Mouse (Mus musculus) left cerebral cortex, adult 18-20 months (tissue): Measurements from ENCODE around the gene Ctsc. TPM values are rescaled to one million over a fixed set of nuclear protein-coding genes. Genes with fewer than 3 reads are reported as not detected.
A peak's percentile ranks its signal among the peaks of the same experiment; 100 is the strongest.

Experiments
- DNase-seq, 2 experiments: peaks; one replicate each; pipeline ENCODE4 v3.0.0; 2021 to 2022; ENCODE audit warnings: low spot score in 2 of 2, mixed read lengths in 1 of 2
- total RNA-seq, 2 experiments: library from RNA; stranded (reverse); gene quantifications; 2 replicates each; pipeline ENCODE4 v1.2.3; 2021

The Ctsc gene
- total RNA-seq, 2 experiments from 2014 or later: 8.5 to 11.1 TPM

GRCm38 (mm10) chr7:88293907-88294306 is 16.0 kb downstream of the Ctsc start:
- no peak for DNase-seq

DNA sequence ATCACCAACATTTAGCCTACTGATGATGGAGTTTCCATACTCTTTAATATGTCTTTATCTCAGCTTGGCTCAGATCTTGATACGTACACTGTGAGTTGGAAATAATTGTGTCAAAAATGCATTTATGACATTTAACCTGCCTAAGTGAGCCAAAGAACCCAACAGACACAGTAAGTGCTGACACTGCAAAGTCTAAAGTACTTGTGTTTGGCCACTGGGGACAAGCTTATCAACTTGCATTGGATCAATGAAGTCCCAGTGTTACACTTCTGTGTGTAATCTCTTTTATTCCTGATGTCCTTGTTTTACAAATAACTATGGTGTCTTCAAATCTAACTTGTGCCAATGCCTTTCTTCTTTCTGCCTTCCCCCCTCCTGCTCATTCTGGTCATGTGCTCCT is 18.1 kb downstream of the Ctsc start:
- no peak for DNase-seq

GRCm38 (mm10) chr7:88296932-88297331 is 19.0 kb downstream of the Ctsc start:
- no peak for DNase-seq

DNA sequence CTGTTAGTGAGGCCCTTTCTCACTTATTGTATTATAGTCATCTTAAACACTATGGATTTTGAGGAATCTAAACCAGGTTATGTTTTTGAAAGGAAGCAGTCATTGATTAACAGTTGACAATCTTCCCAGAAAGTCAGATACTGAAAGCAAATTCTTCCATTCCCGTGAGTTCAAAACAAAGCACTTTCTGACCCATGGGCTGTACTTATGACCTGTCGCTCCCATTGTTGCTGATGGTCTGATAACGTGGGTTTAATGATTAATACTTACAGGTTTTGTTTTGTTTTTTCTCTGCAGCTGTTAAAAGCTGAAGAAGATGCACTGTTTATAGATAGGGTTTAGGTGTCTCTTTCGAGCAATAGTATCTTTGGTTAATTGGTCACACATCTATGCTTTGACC is 27.9 kb downstream of the Ctsc start:
- no peak for DNase-seq

- DNase-seq: no peak
Observed at GRCm38 (mm10) chr7:88306725-88307124, 28.8 kb downstream of the Ctsc start.

- no peak for DNase-seq
Observed at GRCm38 (mm10) chr7:88310398-88311180, 32.7 kb downstream of the Ctsc start.

DNA sequence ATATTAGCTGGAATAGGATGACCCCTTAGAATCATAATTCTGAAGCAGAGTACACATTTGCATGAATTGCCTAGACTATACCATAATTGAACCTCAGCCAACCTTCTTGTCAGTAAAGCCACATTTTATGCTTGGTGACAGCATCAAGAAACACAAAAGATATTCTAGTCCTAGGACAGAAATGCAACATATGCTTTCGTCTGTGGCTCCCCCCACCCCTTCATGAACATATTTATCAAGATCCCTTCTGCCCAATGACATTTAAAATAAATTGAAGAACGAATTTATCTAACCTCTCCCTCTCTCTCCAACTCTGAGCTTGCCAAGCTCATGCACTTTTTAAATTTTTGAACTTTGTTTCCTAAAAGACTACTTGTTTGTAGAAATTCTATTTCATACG is 38.5 kb downstream of the Ctsc start:
- no peak for DNase-seq

DNA sequence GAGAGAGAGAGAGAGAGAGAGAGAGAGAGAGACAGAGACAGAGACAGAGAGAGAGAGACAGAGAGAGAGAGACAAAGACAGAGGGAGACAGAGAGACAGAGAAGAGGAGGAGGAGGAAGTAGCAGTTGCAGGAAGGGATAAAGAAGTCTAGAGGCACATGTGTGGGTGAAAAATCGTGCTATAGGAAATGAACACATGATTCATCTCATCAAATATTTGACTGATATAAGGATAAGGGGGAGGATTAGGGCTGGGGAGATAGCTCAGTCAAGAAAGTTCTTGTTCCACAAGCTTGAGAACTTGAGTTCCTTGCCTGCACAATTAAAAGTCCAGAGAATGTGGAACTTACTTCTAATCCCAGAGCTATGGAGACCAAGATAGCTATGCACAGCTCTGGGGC is 40.6 kb downstream of the Ctsc start:
- DNase-seq: no peak

GRCm38 (mm10) chr7:88318904-88319303 is 41.0 kb downstream of the Ctsc start:
- DNase-seq: no peak

DNA sequence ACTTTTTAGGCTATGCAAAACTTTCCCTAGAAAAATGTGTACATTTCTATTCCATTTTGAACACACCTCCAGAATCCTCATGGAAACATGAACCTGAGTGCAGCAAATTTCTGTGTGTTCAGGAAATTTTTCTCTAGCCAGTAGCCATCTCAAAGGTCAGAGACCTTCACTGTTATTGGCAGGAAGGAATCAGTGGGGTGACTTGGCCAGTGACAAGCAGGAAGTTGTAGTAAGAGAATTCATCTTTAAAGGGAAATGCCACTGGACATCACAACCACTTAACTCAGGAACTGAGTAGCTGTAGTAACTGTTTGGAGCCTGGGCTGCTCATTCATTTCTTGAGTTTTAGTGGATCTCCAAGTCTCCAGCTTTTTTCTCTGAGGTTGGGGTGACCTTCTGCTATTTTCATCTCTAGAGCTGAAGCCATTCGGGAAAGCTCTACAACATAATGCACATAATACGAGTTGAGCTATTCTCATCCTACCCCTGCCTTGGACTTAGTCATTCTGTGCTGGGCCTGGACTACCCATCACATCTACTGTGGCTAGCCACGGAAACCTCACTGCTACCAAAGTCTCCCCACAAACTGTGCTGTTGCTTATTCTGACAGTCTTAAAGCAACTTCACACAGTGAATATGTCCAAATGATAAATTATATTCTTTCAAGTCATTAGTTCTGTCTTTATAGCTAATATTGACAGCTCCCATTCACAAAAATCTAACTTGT is 41.7 kb downstream of the Ctsc start:
- DNase-seq: no peak

DNA sequence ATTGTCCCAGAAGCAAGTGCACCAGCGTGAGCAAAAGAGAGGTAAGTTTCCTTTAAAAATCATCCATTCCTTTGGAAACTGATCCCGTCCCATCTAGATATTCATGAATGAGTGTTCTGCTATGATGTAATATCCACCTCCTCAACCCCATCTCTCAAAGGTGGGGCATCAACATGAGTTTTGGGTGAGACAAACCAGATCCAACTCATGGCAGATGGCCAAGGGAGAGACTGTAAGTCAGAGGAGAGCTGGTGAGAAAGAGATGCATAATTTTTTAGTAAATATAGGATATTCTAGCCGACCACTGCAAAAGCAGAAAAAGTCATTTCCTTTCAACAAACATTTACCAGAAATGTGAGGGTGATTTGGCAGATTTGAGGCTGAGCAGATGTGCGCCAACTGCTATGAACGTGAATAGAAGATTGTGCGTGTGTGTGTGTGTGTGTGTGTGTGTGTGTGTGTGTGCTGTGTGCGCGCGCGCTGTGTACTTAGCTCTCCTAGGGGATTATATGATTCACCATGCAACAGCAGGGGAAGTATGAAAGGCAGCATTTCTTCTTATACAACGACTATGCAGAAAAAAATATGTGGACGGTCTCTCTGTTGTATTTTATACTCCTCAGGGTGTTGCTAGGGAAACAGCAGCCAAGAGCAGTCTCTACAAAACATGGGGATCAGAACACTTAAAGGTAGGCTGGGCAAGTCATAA is 42.9 kb downstream of the Ctsc start:
- DNase-seq: peak; percentile 25 to 31

DNA sequence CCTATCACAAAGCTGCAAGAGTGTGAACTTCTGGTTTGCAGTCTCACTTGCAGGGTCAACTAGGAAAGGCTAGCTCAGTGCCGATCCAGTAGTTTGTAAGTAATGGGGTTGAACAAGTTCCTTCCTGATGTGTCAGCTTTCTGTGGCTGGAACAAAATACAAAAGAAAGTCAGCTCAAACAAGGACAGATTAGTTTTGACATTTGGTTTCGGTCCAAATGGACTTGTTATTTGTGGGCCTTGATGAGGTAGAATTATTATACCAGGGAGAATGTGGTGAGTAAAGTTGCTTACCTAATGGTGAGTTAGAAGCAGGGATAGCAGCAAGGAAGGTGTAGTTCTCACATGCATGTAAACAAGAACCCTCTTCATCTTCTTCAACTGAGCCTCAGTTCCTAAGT is 44.5 kb downstream of the Ctsc start:
- DNase-seq: no peak

- DNase-seq: no peak
Observed at GRCm38 (mm10) chr7:88327495-88327894, 49.6 kb downstream of the Ctsc start.

- no peak for DNase-seq
Observed at GRCm38 (mm10) chr7:88343828-88344227, 65.9 kb downstream of the Ctsc start.

- peak; percentile 14 to 34 for DNase-seq
Observed at GRCm38 (mm10) chr7:88346035-88346434, 68.2 kb downstream of the Ctsc start.

DNA sequence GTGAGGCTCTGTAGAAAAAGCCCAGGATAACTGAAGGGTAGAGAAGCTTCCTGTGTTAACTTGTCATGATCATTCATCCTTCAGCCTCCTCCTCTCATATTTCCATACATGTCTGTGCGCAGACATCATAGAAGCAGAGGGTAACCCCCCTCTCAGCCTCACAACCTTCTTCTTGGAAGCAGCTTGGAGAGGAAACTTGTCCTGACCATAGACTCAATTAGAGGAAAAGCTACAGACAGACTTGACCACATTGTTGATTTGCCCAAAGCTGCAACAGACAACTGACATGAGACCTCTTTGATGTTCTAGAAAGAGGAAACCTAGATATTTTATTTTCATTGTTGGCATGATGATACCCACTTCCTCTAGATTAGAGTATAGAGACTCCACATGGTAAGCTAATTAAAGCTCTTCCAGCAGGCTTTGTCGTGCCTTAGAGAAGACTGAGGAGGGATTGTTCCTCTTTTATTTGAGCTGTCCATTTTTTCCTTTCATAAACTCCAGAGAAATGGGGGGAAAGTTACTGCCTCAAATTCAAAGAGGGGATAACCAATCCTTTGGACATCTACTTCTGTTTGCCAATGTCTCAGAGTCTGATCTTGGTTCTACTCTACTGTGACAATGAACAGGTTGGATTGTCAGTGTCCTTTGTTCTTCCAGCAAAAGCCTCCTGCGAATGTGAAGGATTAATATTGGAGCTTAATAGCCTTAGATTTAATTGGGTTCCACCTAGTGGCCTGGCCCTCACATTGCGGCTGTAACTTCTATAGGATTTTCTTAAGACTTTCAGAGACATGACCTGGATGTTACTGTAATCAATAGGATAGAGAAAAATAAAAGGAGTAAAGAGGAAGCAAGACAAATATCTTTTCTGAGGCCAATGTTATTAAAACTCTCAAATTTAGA is 79.2 kb downstream of the Ctsc start:
- DNase-seq: peak; percentile 8 to 13

DNA sequence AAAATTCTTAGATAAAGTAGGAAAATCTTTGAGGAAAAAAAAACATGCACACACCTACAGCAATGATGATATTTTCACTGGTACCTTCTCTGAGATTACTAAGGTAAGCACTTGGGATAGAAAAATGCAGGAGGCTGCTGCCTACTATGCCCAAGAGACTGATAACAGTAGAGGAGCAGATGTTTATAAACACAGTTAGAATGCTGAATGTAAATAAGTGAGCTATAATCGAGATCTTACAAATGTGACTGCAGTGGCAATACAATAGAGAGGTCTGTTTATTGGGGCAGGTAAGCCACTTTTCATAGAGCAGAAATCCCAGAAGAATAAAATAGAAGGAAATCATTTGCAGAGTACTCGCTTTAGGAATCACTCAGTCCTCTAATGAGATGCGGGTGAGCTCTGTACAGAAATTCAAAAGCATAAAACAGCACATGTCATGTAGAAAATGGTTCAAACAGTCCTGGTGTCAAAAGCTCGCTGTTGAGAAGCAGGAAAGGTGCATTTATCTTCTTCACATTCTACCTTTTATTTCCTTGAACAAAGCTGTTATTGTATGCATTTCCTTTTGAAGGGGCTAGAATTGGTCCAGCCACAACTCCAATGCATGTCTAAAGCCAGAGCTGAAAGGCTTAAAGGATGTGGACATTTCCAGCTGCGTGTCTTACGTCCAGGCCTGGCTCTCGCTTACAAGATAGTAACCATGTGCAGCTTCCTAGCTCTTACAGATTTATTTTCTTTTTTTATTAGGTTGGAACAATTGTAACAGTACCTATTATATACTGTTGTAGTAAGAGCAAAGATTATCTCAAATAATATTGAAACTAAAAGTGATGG is 80.4 kb downstream of the Ctsc start:
- no peak for DNase-seq
